Mouse (Mus musculus): Measurements from ENCODE around the gene Cd80. TPM values are rescaled to one million over a fixed set of nuclear protein-coding genes. Genes with fewer than 3 reads are reported as not detected.

Gene Cd80
- total and polyA plus RNA-seq, 3 experiments: 39.5 to 57.8 (median 46.2) TPM

GRCm38 (mm10) chr16:38522129-38523084 lies 67.0 kb downstream of the Cd80 start, which contains the start of gene Timmdc1 (continued):
- no peak for TF ChIP-seq GABPA (IDR thresholded peaks at IDR 0.05; ENCODE audit: insufficient replicate concordance, low read depth, low read length)

- TF ChIP-seq NELFE (IDR thresholded peaks at IDR 0.05; ENCODE audit: low read depth, low read length) (no peak), ZKSCAN1 (IDR thresholded peaks at IDR 0.05; ENCODE audit: borderline replicate concordance, low read depth, low read length) (no peak), USF2 (conservative IDR thresholded peaks at IDR 0.05; ENCODE audit: low read depth, low read length) (no peak), PAX5 (IDR thresholded peaks at IDR 0.05; ENCODE audit: low read length) (no peak), TCF12 (IDR thresholded peaks at IDR 0.05; ENCODE audit: low read depth, low read length) (no peak), MAZ (IDR thresholded peaks at IDR 0.05; ENCODE audit: low read depth, low read length) (no peak), NRF1 (IDR thresholded peaks at IDR 0.05; ENCODE audit: low read depth, low read length) (no peak), MXI1 (IDR thresholded peaks at IDR 0.05; ENCODE audit: low read depth, low read length) (no peak)
- DNase-seq (ENCODE audit: extremely low read depth): no peak
- in situ Hi-C loops (cut with MboI; ENCODE audit: low pct_ligation_motif_present, low pct_unique_long_range_greater_than_20kb, low sequenced_read_pairs) (no loop called here), dilution Hi-C loops (cut with MboI; ENCODE audit: extremely low pct_ligation_motif_present, extremely low pct_unique_long_range_greater_than_20kb, low sequenced_read_pairs) (no loop called here)
- H3K27me3 ChIP-seq (replicated peaks): no peaks in the 10 kb centered on the region
- H3K4me1 ChIP-seq (ENCODE audit: control insufficient read depth in 1 of 2, insufficient read depth in 2 of 2): peaks cover 3 to 15% of the 10 kb centered on the region in 2 experiments; a peak in 2 of 4 replicates
- H3K79me2 ChIP-seq (replicated peaks; ENCODE audit: control insufficient read depth, extremely low read depth, insufficient read depth, poor library complexity, severe bottlenecking): peaks cover 24% of the 10 kb centered on the region
- H3K9me3 ChIP-seq (replicated peaks; ENCODE audit: low read length): no peaks in the 10 kb centered on the region
- H3K4me2 ChIP-seq (ENCODE audit: insufficient read depth, low read depth, poor library complexity, severe bottlenecking): no peak overlapping the region
- no peak overlapping the region for H3K27ac ChIP-seq (ENCODE audit: insufficient read depth, low read depth)
- H3K4me3 ChIP-seq (replicated peaks in 1 of 3; ENCODE audit: low read depth in 2 of 3, low read length in 2 of 3, poor library complexity in 1 of 3): no peak overlapping the region
- H3K9ac ChIP-seq (ENCODE audit: insufficient read depth, low read depth): no peak overlapping the region
- H3K36me3 ChIP-seq (replicated peaks in 1 of 2; ENCODE audit: control insufficient read depth in 1 of 2, insufficient read depth in 1 of 2, low read length in 1 of 2): peaks cover 58 to 72% of the 10 kb centered on the region in 2 experiments
Measured at GRCm38 (mm10) chr16:38526264-38526663, 70.9 kb downstream of the Cd80 start.

DNA sequence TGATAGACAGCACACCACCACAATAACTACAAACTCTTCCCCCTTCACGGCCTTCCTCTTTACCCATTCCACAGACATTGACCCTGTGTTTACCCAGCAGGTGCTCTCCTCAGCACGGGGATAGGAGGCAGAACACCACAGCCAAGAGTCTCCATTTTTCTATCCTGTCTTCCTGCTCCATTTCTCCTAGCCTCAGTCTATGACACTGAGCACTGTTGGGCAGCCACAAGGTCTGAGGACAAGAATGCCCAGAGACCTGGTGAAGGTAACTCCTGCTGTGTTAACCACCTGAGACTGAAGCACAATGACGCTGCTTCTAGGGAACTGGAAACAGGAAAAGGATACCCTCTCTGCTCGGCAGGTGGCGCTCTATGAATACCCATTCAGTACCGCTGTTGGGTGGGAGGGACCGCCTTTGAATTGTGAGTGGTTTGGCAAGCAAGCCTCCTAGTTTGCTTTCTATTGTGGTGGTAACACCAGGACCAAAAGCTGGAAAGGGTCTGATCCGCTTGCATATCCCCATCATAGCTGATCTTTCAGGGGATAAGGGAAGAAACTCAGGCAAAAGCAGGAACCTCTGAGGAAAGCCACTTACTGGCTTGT lies 81.3 kb downstream of the Cd80 start:
- H3K4me3 ChIP-seq (replicated peaks in 1 of 3; ENCODE audit: low read depth in 2 of 3, low read length in 2 of 3, poor library complexity in 1 of 3): no peak overlapping the region
- H3K4me1 ChIP-seq (ENCODE audit: control insufficient read depth in 1 of 2, insufficient read depth in 2 of 2): 0 out of 4 replicates have a peak, but pooled peaks cover 0 to 5% of the 10 kb centered on the region in 2 experiments
- no peaks in the 10 kb centered on the region for H3K27me3 ChIP-seq (replicated peaks)
- no peak for TF ChIP-seq CHD2 (IDR thresholded peaks at IDR 0.05; ENCODE audit: low read length)
- 0 out of 2 replicates have a peak, but pooled peaks have one; percentile 52 for TF ChIP-seq SIN3A (IDR thresholded peaks at IDR 0.05; ENCODE audit: low read length)
- TF ChIP-seq CTCF (conservative IDR thresholded peaks at IDR 0.05 in 1 of 2, IDR thresholded peaks at IDR 0.05 in 1 of 2; ENCODE audit: low read depth in 2 of 2, low read length in 2 of 2): peak; percentile 89 to 92
- TF ChIP-seq SMC3 (IDR thresholded peaks at IDR 0.05; ENCODE audit: low read depth, low read length): peak; percentile 67
- peak; percentile 82 for TF ChIP-seq MAZ (IDR thresholded peaks at IDR 0.05; ENCODE audit: low read depth, low read length)
- TF ChIP-seq ELF1 (IDR thresholded peaks at IDR 0.05; ENCODE audit: low read depth, low read length): peak; percentile 70
- peak; percentile 89 for TF ChIP-seq RAD21 (IDR thresholded peaks at IDR 0.05; ENCODE audit: low read depth, low read length)
- 0 out of 2 replicates have a peak, but pooled peaks have one; percentile 23 for TF ChIP-seq TCF12 (IDR thresholded peaks at IDR 0.05; ENCODE audit: low read depth, low read length)
- TF ChIP-seq MXI1 (IDR thresholded peaks at IDR 0.05; ENCODE audit: low read depth, low read length): no peak; the same call in 1 of the 2 replicates
- TF ChIP-seq TBP (conservative IDR thresholded peaks at IDR 0.05; ENCODE audit: low read depth, low read length): no peak
- peaks cover 72 to 92% of the 10 kb centered on the region in 2 experiments for H3K36me3 ChIP-seq (replicated peaks in 1 of 2; ENCODE audit: control insufficient read depth in 1 of 2, insufficient read depth in 1 of 2, low read length in 1 of 2)
- no peak overlapping the region for H3K9ac ChIP-seq (ENCODE audit: insufficient read depth, low read depth)
- no peaks in the 10 kb centered on the region for H3K79me2 ChIP-seq (replicated peaks; ENCODE audit: control insufficient read depth, extremely low read depth, insufficient read depth, poor library complexity, severe bottlenecking)
- DNase-seq (ENCODE audit: extremely low read depth): peak; percentile 83
- in situ Hi-C loops (cut with MboI; ENCODE audit: low pct_ligation_motif_present, low pct_unique_long_range_greater_than_20kb, low sequenced_read_pairs): no loop called here
- no peak overlapping the region for H3K4me2 ChIP-seq (ENCODE audit: insufficient read depth, low read depth, poor library complexity, severe bottlenecking)
- no peaks in the 10 kb centered on the region for H3K9me3 ChIP-seq (replicated peaks; ENCODE audit: low read length)
- dilution Hi-C loops (cut with MboI; ENCODE audit: extremely low pct_ligation_motif_present, extremely low pct_unique_long_range_greater_than_20kb, low sequenced_read_pairs): no loop called here
- H3K27ac ChIP-seq (ENCODE audit: insufficient read depth, low read depth): no peak overlapping the region
